Mouse (Mus musculus): ENCODE results near the gene Zswim3.

GRCm38 (mm10) chr2:164761502-164761901 is 43.4 kb upstream of the Zswim3 start:
- TF ChIP-seq CTCF (IDR thresholded peaks at IDR 0.05; ENCODE audit: extremely low read depth, insufficient read length, insufficient replicate concordance, low read depth, low read length), result no peak
- no peak for TF ChIP-seq POLR2A (IDR thresholded peaks at IDR 0.05; ENCODE audit: low read depth, low read length)

Measured in small intestine, adult 2 months (tissue).